Mouse (Mus musculus) G1E (cell line): ENCODE measurements around the gene Fastkd3.

Source experiments
- CTCF ChIP-seq: IDR thresholded peaks from 2 replicates; pipeline ENCODE4 v1.5.1; 2012; ENCODE audit warnings: low read depth, low read length, inconsistent platforms, mixed read lengths
- GATA1 ChIP-seq: IDR thresholded peaks from 2 replicates; pipeline ENCODE4 v1.6.1; 2012; ENCODE audit warnings: borderline replicate concordance, low read length, inconsistent platforms, mixed read lengths
- GATA2 ChIP-seq: IDR thresholded peaks from 2 replicates; pipeline ENCODE4 v1.6.1; 2012; ENCODE audit warnings: low read depth, low read length, inconsistent platforms, borderline replicate concordance
- POLR2AphosphoS5 ChIP-seq: IDR thresholded peaks from 2 replicates; pipeline ENCODE4 v1.6.1; 2012; ENCODE audit warnings: low read depth, low read length, inconsistent platforms; ENCODE audit not compliant: insufficient replicate concordance
- TAL1 ChIP-seq: conservative IDR thresholded peaks from 2 replicates; pipeline ENCODE4 v1.6.1; 2012; ENCODE audit warnings: low read depth, low read length, inconsistent platforms, mixed read lengths

- TF ChIP-seq CTCF (peak; percentile 46; the same call in 1 of the 2 replicates), GATA1 (no peak), POLR2AphosphoS5 (no peak), TAL1 (no peak), GATA2 (no peak)
Measured at GRCm38 (mm10) chr13:68569589-68570336, 12.3 kb upstream of the Fastkd3 start.
